Mouse (Mus musculus) heart, adult 18-20 months (tissue): ENCODE measurements at regions not wholly inside any gene's neighbourhood (a gene's known extent, or its start where the extent isn't known, plus 50 kb on each side); places are given as distances from the start of the nearest gene placed in this dataset.
A peak's percentile ranks its signal among the peaks of the same experiment; 100 is the strongest.

Source experiments
- DNase-seq, 2 experiments: peaks; one replicate each; pipeline ENCODE4 v3.0.0; 2021 to 2022; ENCODE audit warnings: mixed read lengths in 1 of 2

GRCm38 (mm10) chr4:89500232-89500631 is 179.0 kb upstream of the Dmrta1 start:
- DNase-seq, result no peak

DNA sequence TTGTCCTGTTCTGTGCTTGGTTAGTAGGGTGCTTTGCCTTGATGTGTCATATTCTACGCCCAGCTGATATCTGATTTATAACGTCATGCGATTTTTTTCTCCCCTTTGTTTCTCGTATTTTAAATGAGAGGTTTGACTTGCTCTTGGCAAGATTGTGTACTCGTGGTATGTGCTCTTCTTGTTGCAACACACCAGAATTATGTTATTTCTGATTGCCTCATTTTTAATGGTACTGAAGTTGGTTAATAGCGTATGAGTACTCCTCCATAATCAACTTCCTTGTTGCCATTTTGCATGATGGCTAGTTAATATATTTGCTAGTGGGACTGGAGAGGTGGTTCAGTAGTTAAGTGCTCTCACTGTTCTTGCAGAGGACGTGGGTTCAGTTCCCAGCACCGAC is 180.1 kb upstream of the Cdkn2b start:
- DNase-seq, result no peak

DNA sequence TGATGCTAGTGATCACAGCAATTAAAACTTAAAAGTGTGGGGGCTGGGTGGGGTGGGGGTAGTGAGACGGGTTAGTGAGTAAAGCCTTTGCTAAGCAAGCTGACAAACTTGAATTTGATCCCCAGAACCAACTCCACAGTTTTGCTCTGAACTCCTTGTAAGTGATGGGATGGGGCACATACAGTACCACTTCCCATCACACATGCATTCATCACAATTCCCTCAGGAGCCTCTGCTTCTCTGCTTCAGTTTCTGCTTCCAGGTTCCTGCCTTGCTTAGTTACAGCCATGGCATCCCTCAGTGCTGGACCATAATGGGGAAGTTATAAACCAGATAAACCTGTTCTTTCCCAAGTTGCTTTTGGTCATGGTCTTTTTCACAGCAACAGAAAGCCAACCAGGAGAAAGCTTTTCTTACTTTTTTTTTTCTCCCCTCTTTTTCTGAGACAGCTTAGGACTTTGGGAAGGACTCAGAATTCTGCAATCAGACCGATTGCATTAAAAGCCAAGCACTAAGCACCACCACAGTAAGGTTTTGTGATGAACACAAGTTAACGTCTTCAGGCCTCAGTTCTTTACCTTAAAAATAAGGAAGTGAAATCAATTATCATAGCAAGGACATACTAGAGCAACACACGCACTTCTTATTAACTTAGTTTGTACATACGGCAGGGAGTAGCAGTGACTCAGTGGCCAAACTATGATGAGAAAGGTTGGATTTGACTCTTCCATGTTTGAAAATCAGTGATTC is 176.8 kb upstream of the Cdkn2b start:
- no peak for DNase-seq

GRCm38 (mm10) chr4:89486963-89487362 is 176.1 kb upstream of the Cdkn2b start:
- no peak for DNase-seq

DNA sequence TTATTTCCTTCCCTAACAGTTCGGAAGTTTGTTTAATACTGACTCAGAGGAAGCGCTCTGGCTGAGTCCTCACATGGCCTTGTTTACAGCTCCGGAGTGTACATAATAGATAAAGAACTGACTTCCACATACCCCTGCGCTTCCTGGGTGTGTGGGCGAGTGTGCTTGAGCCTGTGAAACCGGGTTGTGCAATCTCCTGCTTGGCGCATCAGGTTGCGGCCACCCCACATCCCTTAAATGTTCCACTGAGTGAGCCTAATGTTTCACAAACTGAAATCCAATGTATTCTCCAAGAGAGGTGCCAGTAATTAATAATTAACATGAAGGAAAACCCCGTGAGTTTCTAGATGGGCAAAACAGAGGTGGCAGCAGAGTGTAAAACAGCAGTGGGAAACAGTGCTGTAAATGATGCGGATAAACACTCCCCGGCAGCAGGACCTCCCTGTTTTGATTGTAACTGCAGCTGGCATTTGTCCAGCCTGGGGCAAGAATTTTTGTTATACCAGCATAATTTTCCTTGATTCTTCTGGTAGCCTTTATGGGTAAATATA is 175.2 kb upstream of the Cdkn2b start:
- DNase-seq, result peak; percentile 49 to 76

DNA sequence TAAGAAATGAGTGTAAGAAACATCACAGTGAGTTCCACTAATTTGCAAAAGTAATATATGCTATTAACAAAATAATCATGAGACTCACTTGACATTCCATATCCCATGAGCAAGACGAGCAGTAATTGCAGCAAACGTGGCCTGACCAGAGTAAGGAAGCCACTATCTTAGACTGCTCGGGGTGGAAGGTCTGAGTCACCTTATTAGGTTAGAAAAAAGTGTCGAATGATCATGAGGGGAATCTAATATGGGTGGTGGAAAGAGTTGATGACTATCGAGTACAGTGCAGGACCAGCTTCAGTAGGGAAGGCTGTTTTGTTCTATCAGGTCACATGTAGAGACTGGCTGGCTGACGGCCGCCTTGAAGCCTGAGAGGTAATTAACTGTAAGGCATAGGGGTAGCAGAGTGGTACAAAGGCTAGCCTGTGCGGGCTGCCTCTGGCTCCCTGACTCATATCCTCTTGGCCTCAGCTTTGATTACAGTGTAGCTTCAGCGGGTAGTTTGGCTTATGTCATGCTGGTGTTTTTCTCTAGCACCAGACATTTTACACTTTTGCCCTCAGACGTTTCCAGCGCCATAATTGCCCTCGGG is 167.9 kb upstream of the Cdkn2b start:
- no peak for DNase-seq

GRCm38 (mm10) chr4:89475848-89476247 is 165.0 kb upstream of the Cdkn2b start:
- DNase-seq, result no peak

GRCm38 (mm10) chr4:89474836-89475541 is 164.2 kb upstream of the Cdkn2b start:
- DNase-seq, result no peak

DNA sequence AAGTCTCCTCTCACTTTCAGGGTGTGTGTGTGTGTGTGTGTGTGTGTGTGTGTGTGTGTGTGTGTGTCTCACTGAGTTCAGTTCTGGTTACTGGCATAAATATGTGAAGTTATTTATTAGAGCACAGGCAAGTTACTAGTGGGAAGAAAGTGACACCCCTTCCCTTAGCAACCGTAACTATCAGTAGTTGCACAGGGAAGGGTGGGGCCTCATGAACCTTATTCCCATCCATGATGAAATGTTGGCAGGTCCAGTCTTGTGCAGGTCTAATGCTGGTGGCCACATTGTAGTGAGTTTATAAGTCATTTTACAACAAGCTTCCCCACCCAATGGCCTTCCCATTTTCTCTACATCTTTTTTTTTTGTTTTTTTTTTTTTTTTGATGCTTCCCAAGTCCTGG is 160.6 kb upstream of the Cdkn2b start:
- DNase-seq, result no peak

DNA sequence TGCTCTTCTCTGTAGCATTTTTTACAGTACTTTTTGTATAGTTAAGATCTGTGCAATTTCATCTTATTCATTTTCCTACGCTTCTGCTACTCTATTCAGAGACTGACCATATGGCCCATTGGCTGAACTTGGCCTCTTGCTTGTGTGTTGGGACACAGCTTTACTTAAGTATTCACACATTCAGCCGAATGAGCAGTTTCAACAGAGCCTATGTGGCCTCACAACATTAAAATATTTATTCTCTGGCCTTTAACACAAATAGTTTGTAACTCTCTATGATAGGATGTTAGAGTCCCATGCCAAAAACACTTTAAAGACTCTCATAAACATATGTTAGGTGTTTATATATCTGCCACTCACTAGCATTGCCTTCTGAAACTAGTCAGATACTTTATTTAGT is 159.9 kb upstream of the Cdkn2b start:
- no peak for DNase-seq

GRCm38 (mm10) chr4:89469883-89470282 is 159.0 kb upstream of the Cdkn2b start:
- DNase-seq, result peak; percentile 61 to 84

GRCm38 (mm10) chr4:89469406-89469805 is 158.6 kb upstream of the Cdkn2b start:
- peak in 1 of 2 experiments; percentile 26 for DNase-seq

DNA sequence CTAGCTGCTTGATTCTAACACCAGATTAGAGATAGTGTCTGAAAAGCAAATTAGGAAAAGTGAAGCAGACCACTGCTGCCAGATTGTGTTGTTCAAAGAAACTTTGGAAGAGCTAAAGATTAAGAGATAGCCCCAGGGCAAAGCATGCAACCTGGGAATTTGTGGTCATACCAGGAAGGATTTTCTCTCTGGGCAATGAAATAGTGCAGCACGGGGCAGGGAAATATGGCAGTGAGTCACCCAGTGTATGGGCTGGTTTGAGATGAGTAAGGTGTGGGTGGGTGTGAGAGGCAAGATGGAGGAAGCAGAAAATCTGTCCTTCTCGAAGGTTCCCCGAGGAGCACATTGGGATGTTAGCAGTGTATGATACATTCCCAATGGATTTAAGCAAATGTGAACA is 155.9 kb upstream of the Cdkn2b start:
- no peak for DNase-seq

GRCm38 (mm10) chr4:89463121-89463520 is 152.3 kb upstream of the Cdkn2b start:
- no peak for DNase-seq

GRCm38 (mm10) chr4:89460170-89460762 is 149.4 kb upstream of the Cdkn2b start:
- no peak for DNase-seq

- DNase-seq, result no peak
Observed at GRCm38 (mm10) chr4:89459346-89459666, 148.5 kb upstream of the Cdkn2b start.

DNA sequence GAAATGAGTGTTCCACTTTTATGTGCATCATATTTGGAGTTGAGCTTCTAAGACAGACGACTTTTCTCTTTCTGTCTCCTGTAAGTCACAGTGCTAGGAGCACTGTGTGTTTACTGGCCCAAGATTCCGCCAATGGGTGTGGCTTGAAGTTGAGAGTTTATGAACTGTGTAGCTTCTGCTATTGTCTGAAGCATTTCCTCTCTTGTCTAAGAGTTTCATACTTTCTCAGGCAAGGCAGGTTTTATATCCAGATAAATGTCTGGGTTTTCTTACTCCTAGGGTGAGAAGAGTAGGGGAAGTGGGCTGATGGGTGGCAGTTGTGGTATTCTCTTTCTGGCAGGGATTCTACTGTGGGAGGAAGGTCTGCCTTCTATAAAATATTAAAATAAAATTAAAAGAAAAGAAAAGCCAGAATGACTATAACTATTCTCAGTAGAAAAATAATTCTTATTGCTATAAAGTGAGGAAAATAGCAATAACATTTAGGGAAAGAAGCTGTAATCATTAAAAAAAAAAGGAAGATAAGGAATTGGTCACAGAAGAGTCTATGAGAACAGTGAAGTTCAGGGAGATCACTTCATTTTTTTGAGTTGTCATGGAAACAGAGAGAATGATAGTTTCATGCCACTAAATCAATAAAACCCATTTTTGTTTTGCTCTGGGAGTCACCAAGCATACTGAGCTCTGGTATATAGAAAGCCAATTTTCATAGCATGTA is 147.9 kb upstream of the Cdkn2b start:
- DNase-seq, result no peak

GRCm38 (mm10) chr4:89457861-89458260 is 147.0 kb upstream of the Cdkn2b start:
- no peak for DNase-seq

- DNase-seq, result no peak
Observed at GRCm38 (mm10) chr4:89454926-89455325, 144.1 kb upstream of the Cdkn2b start.

GRCm38 (mm10) chr4:89453051-89453450 is 142.2 kb upstream of the Cdkn2b start:
- DNase-seq, result no peak

DNA sequence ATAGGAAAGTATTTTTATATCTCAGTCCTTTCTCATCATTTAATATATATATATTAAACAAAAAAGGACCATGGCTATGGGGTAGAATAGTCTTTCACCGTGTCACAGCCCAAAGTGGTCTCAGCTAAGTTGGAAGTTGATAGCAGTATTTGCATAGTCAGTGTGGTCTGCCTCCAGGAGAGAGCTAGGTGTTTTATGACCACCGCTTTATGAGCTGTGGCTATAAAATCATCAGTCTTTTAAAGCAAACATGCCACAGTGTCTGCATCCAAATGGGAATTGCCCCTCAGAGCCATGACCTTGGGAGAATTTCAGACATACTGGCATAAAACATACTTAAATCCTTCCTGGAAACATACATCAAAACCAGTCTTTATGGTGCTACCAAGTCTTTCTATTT is 140.9 kb upstream of the Cdkn2b start:
- no peak for DNase-seq

DNA sequence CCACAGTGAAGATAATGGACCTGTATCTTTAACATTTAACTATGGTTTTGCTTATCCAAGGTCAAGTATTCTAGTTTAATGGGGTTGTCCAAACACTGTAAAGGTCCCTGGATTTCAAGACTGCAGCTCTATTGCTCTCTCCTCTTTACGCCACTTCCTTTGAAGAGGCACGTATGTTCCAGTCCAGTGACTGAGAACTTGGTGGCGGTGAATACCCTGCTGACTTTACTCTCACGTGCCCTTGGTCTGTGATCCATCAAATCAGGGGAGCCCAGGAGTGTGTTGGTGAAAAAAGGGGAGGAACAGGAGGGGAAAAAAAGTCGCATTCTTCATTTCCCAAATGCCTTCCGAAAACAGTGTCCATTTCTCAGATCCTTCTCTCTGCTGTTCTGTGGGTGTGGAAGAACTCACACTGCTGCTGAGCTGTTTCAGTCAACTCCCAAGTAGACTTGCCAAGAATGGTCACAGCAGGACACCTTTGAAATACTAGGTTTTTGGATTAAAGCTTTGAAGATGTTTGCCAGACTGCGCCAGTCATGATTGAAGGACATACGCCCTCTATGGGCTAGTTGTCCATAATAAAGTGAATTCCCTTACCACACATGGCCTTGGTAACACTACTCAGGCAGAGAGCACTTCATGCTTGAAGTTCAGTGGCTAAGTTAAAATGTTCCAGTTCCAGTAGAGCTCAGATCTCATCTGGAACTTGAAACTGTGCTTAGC is 136.1 kb upstream of the Cdkn2b start:
- DNase-seq, result no peak
